Mouse (Mus musculus) MEL (cell line): ENCODE results near the gene Egr4. TPM values are rescaled to one million over a fixed set of nuclear protein-coding genes. Genes with fewer than 3 reads are reported as not detected.
A peak's percentile ranks its signal among the peaks of the same experiment; 100 is the strongest.

Experiments used
- DNase-seq: peaks from one replicate; pipeline ENCODE4 v3.0.0; 2011; ENCODE audit warnings: low read depth, low spot score
- H3K27ac ChIP-seq: 2 replicates; pipeline ENCODE4 v1.5.1; 2012; ENCODE audit warnings: low read depth, mild to moderate bottlenecking, control low read depth, low read length, moderate library complexity; ENCODE audit not compliant: control insufficient read depth
- H3K27me3 ChIP-seq, 2 experiments: fragments of 150-350 bp in 1 of 2; sonication (generic) in 1 of 2; 2 replicates each; pipeline ENCODE4 v1.6.1; 2012; ENCODE audit warnings: low read length in 2 of 2, mild to moderate bottlenecking in 2 of 2, improper control_type of control experiment in 1 of 2, moderate library complexity in 1 of 2; ENCODE audit not compliant: insufficient read depth in 2 of 2, control insufficient read depth in 1 of 2
- H3K36me3 ChIP-seq, 2 experiments: 2 replicates each; pipeline ENCODE4 v1.6.1; 2012 to 2014; ENCODE audit warnings: low read length in 2 of 2, improper control_type of control experiment in 1 of 2, inconsistent platforms in 1 of 2, mild to moderate bottlenecking in 1 of 2; ENCODE audit not compliant: insufficient read depth in 2 of 2, control insufficient read depth in 1 of 2
- H3K4me1 ChIP-seq, 2 experiments: fragments of 150-350 bp in 1 of 2; sonication (generic) in 1 of 2; 2 replicates each; pipeline ENCODE4 v1.6.1; 2012; ENCODE audit warnings: low read length in 2 of 2, improper control_type of control experiment in 1 of 2, mild to moderate bottlenecking in 1 of 2; ENCODE audit not compliant: insufficient read depth in 2 of 2, control insufficient read depth in 1 of 2
- H3K4me3 ChIP-seq, 2 experiments: fragments of 150-350 bp in 1 of 2; sonication (generic) in 1 of 2; 2 replicates each; pipeline ENCODE4 v1.5.1; 2012; ENCODE audit warnings: low read depth in 2 of 2, low read length in 2 of 2, mild to moderate bottlenecking in 2 of 2, moderate library complexity in 2 of 2, control low read depth in 1 of 2, improper control_type of control experiment in 1 of 2; ENCODE audit not compliant: control insufficient read depth in 1 of 2, insufficient read depth in 1 of 2
- H3K79me2 ChIP-seq: 2 replicates; pipeline ENCODE4 v1.6.1; 2012; ENCODE audit warnings: mild to moderate bottlenecking, low read length, moderate library complexity; ENCODE audit not compliant: control insufficient read depth, poor library complexity, insufficient read depth
- H3K9ac ChIP-seq: 2 replicates; pipeline ENCODE4 v1.6.1; 2012; ENCODE audit warnings: low read depth, mild to moderate bottlenecking, control low read depth, low read length, moderate library complexity; ENCODE audit not compliant: control insufficient read depth, poor library complexity, severe bottlenecking
- H3K9me3 ChIP-seq: fragments of 150-350 bp; sonication (generic); replicated peaks from 2 replicates; pipeline ENCODE4 v1.6.1; 2012; ENCODE audit warnings: mild to moderate bottlenecking, low read length, improper control_type of control experiment, moderate library complexity; ENCODE audit not compliant: insufficient read depth
- BHLHE40 ChIP-seq: IDR thresholded peaks from 2 replicates; pipeline ENCODE4 v1.6.1; 2012; ENCODE audit warnings: low read depth, mild to moderate bottlenecking, inconsistent platforms, low read length, improper control_type of control experiment, borderline replicate concordance
- CHD1 ChIP-seq: IDR thresholded peaks from 2 replicates; pipeline ENCODE4 v1.6.1; 2012; ENCODE audit warnings: low read depth, mild to moderate bottlenecking, inconsistent platforms, low read length, improper control_type of control experiment
- CHD2 ChIP-seq: IDR thresholded peaks from 2 replicates; pipeline ENCODE4 v1.6.1; 2011; ENCODE audit warnings: low read length, improper control_type of control experiment
- CTCF ChIP-seq, 3 experiments: IDR thresholded peaks in 2 of 3; conservative IDR thresholded peaks in 1 of 3; 2 replicates each; pipeline ENCODE4 v1.5.1; 2011 to 2012; ENCODE audit warnings: low read length in 3 of 3, low read depth in 2 of 3, mild to moderate bottlenecking in 2 of 3, improper control_type of control experiment in 1 of 3, inconsistent platforms in 1 of 3, mixed read lengths in 1 of 3, moderate library complexity in 1 of 3; ENCODE audit not compliant: control insufficient read depth in 1 of 3, insufficient read depth in 1 of 3, poor library complexity in 1 of 3, severe bottlenecking in 1 of 3
- E2F4 ChIP-seq: IDR thresholded peaks from 2 replicates; pipeline ENCODE4 v1.6.1; 2011; ENCODE audit warnings: low read depth, low read length, improper control_type of control experiment, borderline replicate concordance
- ELF1 ChIP-seq: IDR thresholded peaks from 2 replicates; pipeline ENCODE4 v1.6.1; 2014; ENCODE audit warnings: low read depth, mild to moderate bottlenecking, inconsistent platforms, low read length, improper control_type of control experiment, moderate library complexity
- EP300 ChIP-seq, 2 experiments: IDR thresholded peaks; 2 replicates each; pipeline ENCODE4 v1.6.1; 2011; ENCODE audit warnings: improper control_type of control experiment in 2 of 2, low read length in 2 of 2, low read depth in 1 of 2, mild to moderate bottlenecking in 1 of 2
- ETS1 ChIP-seq: IDR thresholded peaks from 2 replicates; pipeline ENCODE4 v1.6.1; 2012; ENCODE audit warnings: low read depth, mild to moderate bottlenecking, inconsistent platforms, low read length, improper control_type of control experiment, moderate library complexity
- GABPA ChIP-seq: IDR thresholded peaks from 2 replicates; pipeline ENCODE4 v1.6.1; 2012; ENCODE audit warnings: low read depth, mild to moderate bottlenecking, inconsistent platforms, low read length, improper control_type of control experiment, moderate library complexity
- GATA1 ChIP-seq: IDR thresholded peaks from 2 replicates; pipeline ENCODE4 v1.6.1; 2011; ENCODE audit warnings: low read depth, low read length, improper control_type of control experiment
- HCFC1 ChIP-seq: IDR thresholded peaks from 2 replicates; pipeline ENCODE4 v1.6.1; 2012; ENCODE audit warnings: low read depth, mild to moderate bottlenecking, inconsistent platforms, low read length, improper control_type of control experiment, moderate library complexity
- JUND ChIP-seq: IDR thresholded peaks from 2 replicates; pipeline ENCODE4 v1.6.1; 2011; ENCODE audit warnings: low read depth, mild to moderate bottlenecking, improper control_type of control experiment, low read length
- MAX ChIP-seq: IDR thresholded peaks from 2 replicates; pipeline ENCODE4 v1.6.1; 2011; ENCODE audit warnings: low read length, improper control_type of control experiment
- MEF2A ChIP-seq: IDR thresholded peaks from 2 replicates; pipeline ENCODE4 v1.6.1; 2014; ENCODE audit warnings: low read depth, mild to moderate bottlenecking, inconsistent platforms, low read length, improper control_type of control experiment; ENCODE audit not compliant: poor library complexity, insufficient replicate concordance, severe bottlenecking; ENCODE audit errors: extremely low read depth
- MYB ChIP-seq: IDR thresholded peaks from 2 replicates; pipeline ENCODE4 v1.6.1; 2011; ENCODE audit warnings: mild to moderate bottlenecking, low read depth, low read length, improper control_type of control experiment
- MYC ChIP-seq: IDR thresholded peaks from 2 replicates; pipeline ENCODE4 v1.6.1; 2011; ENCODE audit warnings: low read depth, mild to moderate bottlenecking, low read length, improper control_type of control experiment, moderate library complexity
- NELFE ChIP-seq: IDR thresholded peaks from 2 replicates; pipeline ENCODE4 v1.6.1; 2011; ENCODE audit warnings: low read depth, low read length, improper control_type of control experiment
- NRF1 ChIP-seq: IDR thresholded peaks from 2 replicates; pipeline ENCODE4 v1.6.1; 2014; ENCODE audit warnings: low read depth, mild to moderate bottlenecking, inconsistent platforms, low read length, improper control_type of control experiment, moderate library complexity; ENCODE audit not compliant: poor library complexity, insufficient read depth, severe bottlenecking
- POLR2A ChIP-seq, 2 experiments: IDR thresholded peaks; 2 replicates each; pipeline ENCODE4 v1.6.1; 2011 to 2012; ENCODE audit warnings: low read length in 2 of 2, mild to moderate bottlenecking in 2 of 2, control low read depth in 1 of 2, improper control_type of control experiment in 1 of 2, low read depth in 1 of 2, moderate library complexity in 1 of 2; ENCODE audit not compliant: control insufficient read depth in 1 of 2, insufficient read depth in 1 of 2, poor library complexity in 1 of 2
- POLR2AphosphoS5 ChIP-seq: IDR thresholded peaks from 2 replicates; pipeline ENCODE4 v1.6.1; 2012; ENCODE audit warnings: low read depth, borderline replicate concordance, mild to moderate bottlenecking, inconsistent platforms, low read length, moderate library complexity, mixed read lengths
- RAD21 ChIP-seq: IDR thresholded peaks from 2 replicates; pipeline ENCODE4 v1.6.1; 2011; ENCODE audit warnings: mild to moderate bottlenecking, low read depth, low read length, improper control_type of control experiment
- RCOR1 ChIP-seq: IDR thresholded peaks from 2 replicates; pipeline ENCODE4 v1.6.1; 2012; ENCODE audit warnings: low read depth, mild to moderate bottlenecking, inconsistent platforms, low read length, improper control_type of control experiment
- SIN3A ChIP-seq: IDR thresholded peaks from 2 replicates; pipeline ENCODE4 v1.6.1; 2012; ENCODE audit warnings: low read length, improper control_type of control experiment, inconsistent platforms
- TCF12 ChIP-seq: IDR thresholded peaks from 2 replicates; pipeline ENCODE4 v1.6.1; 2014; ENCODE audit warnings: low read depth, mild to moderate bottlenecking, inconsistent platforms, low read length, improper control_type of control experiment, moderate library complexity
- USF1 ChIP-seq: IDR thresholded peaks from 2 replicates; pipeline ENCODE4 v1.6.1; 2014; ENCODE audit warnings: low read depth, mild to moderate bottlenecking, inconsistent platforms, low read length, improper control_type of control experiment, moderate library complexity
- USF2 ChIP-seq, 2 experiments: IDR thresholded peaks; 2 replicates each; pipeline ENCODE4 v1.6.1; 2011 to 2012; ENCODE audit warnings: improper control_type of control experiment in 2 of 2, low read length in 2 of 2, borderline replicate concordance in 1 of 2, inconsistent platforms in 1 of 2, low read depth in 1 of 2, mild to moderate bottlenecking in 1 of 2; ENCODE audit not compliant: insufficient read depth in 1 of 2
- ZKSCAN1 ChIP-seq: IDR thresholded peaks from 2 replicates; pipeline ENCODE4 v1.6.1; 2012; ENCODE audit warnings: low read depth, mild to moderate bottlenecking, inconsistent platforms, low read length, improper control_type of control experiment, moderate library complexity
- ZMIZ1 ChIP-seq: IDR thresholded peaks from 2 replicates; pipeline ENCODE4 v1.6.1; 2012; ENCODE audit warnings: low read depth, mild to moderate bottlenecking, inconsistent platforms, low read length, improper control_type of control experiment, moderate library complexity
- ZNF384 ChIP-seq: IDR thresholded peaks from 2 replicates; pipeline ENCODE4 v1.6.1; 2012; ENCODE audit warnings: low read depth, mild to moderate bottlenecking, inconsistent platforms, low read length, improper control_type of control experiment
- polyA plus RNA-seq, 2 experiments: library from polyadenylated mRNA; stranded (reverse) in 1 of 2; unstranded in 1 of 2; fragments of >175 nt in 1 of 2; fragments of >200 nt in 1 of 2; gene quantifications; 2 replicates each; pipeline versions ENCODE4 v1.2.1 to v1.2.4; 2012; ENCODE audit warnings: low replicate concordance in 2 of 2, low read depth in 1 of 2; ENCODE audit not compliant: insufficient read length in 2 of 2, insufficient read depth in 1 of 2, missing spikeins in 1 of 2
- total RNA-seq: library from RNA; depleted of rRNA; stranded (reverse); fragments of 300-350 nt; gene quantifications from 2 replicates; pipeline ENCODE4 v1.2.3, GENCODE M21; 2012

The Egr4 gene
- total and polyA plus RNA-seq, 3 experiments: not detected

- H3K4me3 ChIP-seq: peak overlapping the region in 1 of 2 experiments; percentile 48; a peak in 2 of 4 replicates
- TF ChIP-seq E2F4: no peak
- TF ChIP-seq ZKSCAN1: no peak
- peak; percentile 91 for TF ChIP-seq MEF2A
- TF ChIP-seq ETS1: peak; percentile 70; the same call in 1 of the 2 replicates
- no peak for TF ChIP-seq RAD21
- TF ChIP-seq SIN3A: peak; percentile 69
- no peak for TF ChIP-seq POLR2AphosphoS5
- TF ChIP-seq GATA1: peak; percentile 44
- TF ChIP-seq EP300 (IDR thresholded peaks at IDR 0.05; ENCODE audit: low read depth in 1 of 2, low read length in 2 of 2): peak; percentile 67 to 76; a peak in 3 of 4 replicates
- peak; percentile 79 for TF ChIP-seq MYB
- no peak for TF ChIP-seq POLR2A (IDR thresholded peaks at IDR 0.05; ENCODE audit: control insufficient read depth in 1 of 2, insufficient read depth in 1 of 2, low read depth in 1 of 2, low read length in 2 of 2, poor library complexity in 1 of 2)
- no peak for TF ChIP-seq CTCF (IDR thresholded peaks at IDR 0.05 in 2 of 3, conservative IDR thresholded peaks at IDR 0.05 in 1 of 3; ENCODE audit: control insufficient read depth in 1 of 3, insufficient read depth in 1 of 3, low read depth in 2 of 3, low read length in 3 of 3, poor library complexity in 1 of 3, severe bottlenecking in 1 of 3)
- TF ChIP-seq CHD2: no peak
- TF ChIP-seq RCOR1: 0 out of 2 replicates have a peak, but pooled peaks have one; percentile 59
- TF ChIP-seq MAX: no peak
- TF ChIP-seq CHD1: no peak
- peak; percentile 45; the same call in 1 of the 2 replicates for TF ChIP-seq MYC
- no peak for TF ChIP-seq NELFE
- no peak for TF ChIP-seq USF2 (IDR thresholded peaks at IDR 0.05; ENCODE audit: borderline replicate concordance in 1 of 2, insufficient read depth in 1 of 2, low read depth in 1 of 2, low read length in 2 of 2)
- TF ChIP-seq JUND: no peak
- TF ChIP-seq ZNF384: peak; percentile 87
- no peak for TF ChIP-seq HCFC1
- TF ChIP-seq NRF1: no peak
- TF ChIP-seq ELF1: no peak
- TF ChIP-seq USF1: no peak
- TF ChIP-seq ZMIZ1: no peak
- peak; percentile 48 for TF ChIP-seq TCF12
- no peak for TF ChIP-seq GABPA
- TF ChIP-seq BHLHE40: no peak
- TF ChIP-seq, all 39 proteins: peak for 10
Observed at GRCm38 (mm10) chr6:85547642-85548041, 34.3 kb upstream of the Egr4 start.

More at GRCm38 (mm10) chr6:85547642-85548041, 34.3 kb upstream of the Egr4 start:
- Histone ChIP-seq H3K36me3 (peaks cover 0 to 13% of the 10 kb centered on the region in 2 experiments; a peak in 2 of 4 replicates), H3K9me3 (no peaks in the 10 kb centered on the region), H3K9ac (peak overlapping the region; percentile 2; the same call in 1 of the 2 replicates), H3K79me2 (no peaks in the 10 kb centered on the region), H3K4me1 (peaks cover 6 to 8% of the 10 kb centered on the region in 2 experiments), H3K27ac (peak overlapping the region; percentile 65), H3K27me3 (0 out of 4 replicates have a peak, but pooled peaks cover 0 to under 1% of the 10 kb centered on the region in 2 experiments)
- peak; percentile 77 for DNase-seq
